Mouse (Mus musculus) embryonic facial prominence, embryonic 10.5 days (tissue): ENCODE data around the gene D930048N14Rik. TPM values are rescaled to one million over a fixed set of nuclear protein-coding genes. Genes with fewer than 3 reads are reported as not detected.

Source experiments
- DNase-seq: peaks from one replicate; pipeline ENCODE4 v3.0.0-alpha.2; 2017; ENCODE audit warnings: low spot score
- H3K27ac ChIP-seq: fragments of 300-500 bp; sonication (generic); replicated peaks from 2 replicates; pipeline ENCODE4 v1.5.1; 2016; ENCODE audit warnings: mild to moderate bottlenecking
- H3K27me3 ChIP-seq: fragments of 300-500 bp; sonication (generic); replicated peaks from 2 replicates; pipeline ENCODE4 v1.6.1; 2016; ENCODE audit warnings: low read depth, mild to moderate bottlenecking; ENCODE audit not compliant: poor library complexity, severe bottlenecking
- H3K36me3 ChIP-seq: fragments of 300-500 bp; sonication (generic); replicated peaks from 2 replicates; pipeline ENCODE4 v1.6.1; 2016; ENCODE audit warnings: mild to moderate bottlenecking, moderate library complexity
- H3K4me1 ChIP-seq: fragments of 300-500 bp; sonication (generic); 2 replicates; pipeline ENCODE4 v1.6.1; 2016
- H3K4me3 ChIP-seq: fragments of 300-500 bp; sonication (generic); 2 replicates; pipeline ENCODE4 v1.5.1; 2016; ENCODE audit warnings: mild to moderate bottlenecking, moderate library complexity
- H3K9me3 ChIP-seq: fragments of 300-500 bp; sonication (generic); 2 replicates; pipeline ENCODE4 v1.6.1; 2016; ENCODE audit warnings: mild to moderate bottlenecking
- WGBS: fragments of 180-500 bp; shearing (Covaris S2); methylation state at CpG from one replicate; pipeline ENCODE4 v1.1.7; 2016; 5-methylcytosine and 5-hydroxymethylcytosine counted together
- polyA plus RNA-seq: library from polyadenylated mRNA; unstranded; fragments of >200 nt; fragmentation: Nextera tagmentation; extraction: Ambion mirVana; gene quantifications from 2 replicates; pipeline ENCODE4 v1.2.1, GENCODE M21; 2016

D930048N14Rik gene
- polyA plus RNA-seq, 1 experiment from 2014 or later = 2.4 TPM

GRCm38 (mm10) chr11:51646751-51647667, 3.7 kb upstream of the D930048N14Rik start:
- DNase-seq = peak; percentile 36
- Histone ChIP-seq H3K27me3 (peaks cover 44% of the 10 kb centered on the region), H3K4me3 (peak overlapping the region; percentile 18; the same call in 1 of the 2 replicates), H3K27ac (peak overlapping the region; percentile 75), H3K9me3 (no peaks in the 10 kb centered on the region), H3K4me1 (peaks cover 70% of the 10 kb centered on the region), H3K36me3 (peaks cover 40% of the 10 kb centered on the region)
- 74% methylated on average over 15 of the region's 15 CpGs for WGBS

DNA sequence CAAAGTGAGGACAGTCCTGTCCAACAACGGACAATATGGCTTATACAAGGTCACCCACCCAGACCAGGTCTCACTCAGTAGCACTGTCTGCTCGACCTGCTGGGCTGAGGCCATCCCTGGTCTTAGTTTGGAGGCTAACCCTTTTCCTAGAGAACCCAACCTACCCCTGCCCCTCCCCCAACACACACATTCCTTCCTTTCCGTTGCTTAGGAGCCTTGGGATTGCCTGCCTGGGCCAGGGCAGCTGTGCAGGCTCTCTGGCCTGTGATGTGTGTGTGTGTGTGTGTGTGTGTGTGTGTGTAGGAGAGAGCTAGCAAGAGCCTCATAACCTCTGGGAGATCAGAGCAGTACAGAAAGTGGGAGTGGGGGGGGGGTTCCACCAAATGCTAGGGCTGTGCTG, 2.2 kb upstream of the D930048N14Rik start:
- peak; percentile 74 for DNase-seq
- Histone ChIP-seq H3K36me3 (peaks cover 25% of the 10 kb centered on the region), H3K4me3 (peak overlapping the region; percentile 76), H3K27me3 (peaks cover 48% of the 10 kb centered on the region), H3K9me3 (no peaks in the 10 kb centered on the region), H3K4me1 (peaks cover 67% of the 10 kb centered on the region), H3K27ac (peak overlapping the region; percentile 84)
- WGBS = 18% methylated on average over 3 of the region's 3 CpGs

DNA sequence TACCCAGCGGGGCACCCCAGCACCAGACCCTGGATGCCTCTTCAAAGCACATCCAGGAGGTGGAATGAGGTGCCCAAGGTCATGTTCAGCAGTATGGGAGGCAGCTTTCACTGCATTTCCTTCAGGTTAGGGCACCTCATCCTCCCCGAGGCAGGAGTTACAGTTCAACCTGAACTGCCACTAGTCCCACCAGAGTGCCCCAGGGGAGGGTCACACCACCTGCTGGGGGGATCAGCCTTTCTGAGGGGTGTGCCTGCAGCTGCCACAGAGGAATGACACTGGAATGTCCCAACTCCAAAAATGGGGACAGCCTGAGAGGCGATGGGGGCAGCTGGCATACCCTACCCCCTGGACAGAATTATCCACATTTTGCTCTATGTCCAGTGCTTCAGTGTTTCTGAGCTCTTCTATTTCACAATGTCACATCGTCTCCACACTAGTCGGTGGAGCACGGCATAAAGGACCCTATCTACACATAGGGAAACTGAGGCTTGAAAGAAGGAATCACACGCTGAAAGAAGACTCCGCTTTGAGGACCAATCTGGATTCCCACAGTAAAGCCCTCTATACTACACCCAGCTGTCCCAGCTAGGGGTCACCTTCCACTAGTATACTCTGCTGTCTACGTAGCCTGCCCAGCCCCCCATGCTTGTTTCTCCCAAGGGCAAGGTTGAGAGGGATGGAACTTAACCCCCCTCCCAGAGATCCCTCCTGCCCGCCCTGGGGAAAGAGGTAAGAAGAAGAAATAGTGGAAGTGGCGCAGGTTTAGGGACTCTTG, 1.5 kb upstream of the D930048N14Rik start:
- peak; percentile 21 for DNase-seq
- peaks cover 45% of the 10 kb centered on the region for H3K27me3 ChIP-seq
- H3K9me3 ChIP-seq = no peaks in the 10 kb centered on the region
- peak overlapping the region; percentile 84 for H3K27ac ChIP-seq
- H3K36me3 ChIP-seq = peaks cover 17% of the 10 kb centered on the region
- H3K4me1 ChIP-seq = peaks cover 59% of the 10 kb centered on the region
- peak overlapping the region; percentile 76 for H3K4me3 ChIP-seq
- WGBS = 27% methylated on average over 11 of the region's 11 CpGs

- H3K4me3 ChIP-seq = peak overlapping the region; percentile 76
- peaks cover 12% of the 10 kb centered on the region for H3K36me3 ChIP-seq
- WGBS = 3% methylated on average over 7 of the region's 7 CpGs
- peaks cover 59% of the 10 kb centered on the region for H3K4me1 ChIP-seq
- H3K27me3 ChIP-seq = peaks cover 40% of the 10 kb centered on the region
- DNase-seq = peak; percentile 36
- H3K9me3 ChIP-seq = no peaks in the 10 kb centered on the region
- H3K27ac ChIP-seq = peak overlapping the region; percentile 84
These were observed 910 bp upstream of the D930048N14Rik start for GRCm38 (mm10) chr11:51649889-51650199.

GRCm38 (mm10) chr11:51650261-51650660, 493 bp upstream of the D930048N14Rik start:
- peaks cover 58% of the 10 kb centered on the region for H3K4me1 ChIP-seq
- no peaks in the 10 kb centered on the region for H3K9me3 ChIP-seq
- peaks cover 40% of the 10 kb centered on the region for H3K27me3 ChIP-seq
- H3K27ac ChIP-seq = peak overlapping the region; percentile 84
- under 1% methylated on average over 30 of the region's 30 CpGs for WGBS
- H3K36me3 ChIP-seq = peaks cover 8% of the 10 kb centered on the region
- DNase-seq = no peak
- H3K4me3 ChIP-seq = peak overlapping the region; percentile 76

DNA sequence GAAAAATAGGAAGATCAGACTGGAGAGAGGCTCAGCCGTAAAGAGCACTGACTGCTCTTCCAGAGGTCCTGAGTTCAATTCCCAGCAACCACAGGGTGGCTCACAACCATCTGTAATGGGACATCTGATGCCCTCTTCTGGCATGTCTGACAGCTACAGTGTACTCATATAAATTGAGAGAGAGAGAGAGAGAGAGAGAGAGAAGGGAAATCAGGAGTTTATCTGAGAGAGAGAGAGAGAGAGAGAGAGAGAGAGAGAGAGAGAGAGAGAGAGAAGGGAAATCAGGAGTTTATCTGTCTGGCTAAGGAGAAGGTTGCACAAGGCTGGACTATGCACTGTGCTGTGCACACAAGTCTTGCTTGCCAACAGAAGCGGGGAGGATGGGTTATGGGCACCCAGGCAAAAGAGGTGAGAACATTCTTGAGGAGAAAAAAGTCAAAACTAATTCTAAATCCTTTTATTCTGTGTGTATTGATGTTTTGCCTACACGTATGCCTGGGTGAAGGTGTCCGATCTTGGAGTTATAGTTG, 2.2 kb downstream of the D930048N14Rik start:
- Histone ChIP-seq H3K4me3 (no peak overlapping the region), H3K4me1 (peaks cover 40% of the 10 kb centered on the region), H3K27me3 (peaks cover 40% of the 10 kb centered on the region), H3K9me3 (no peaks in the 10 kb centered on the region), H3K36me3 (no peaks in the 10 kb centered on the region), H3K27ac (no peak overlapping the region)
- WGBS = 89% methylated on average over 4 of the region's 4 CpGs
- DNase-seq = no peak

DNA sequence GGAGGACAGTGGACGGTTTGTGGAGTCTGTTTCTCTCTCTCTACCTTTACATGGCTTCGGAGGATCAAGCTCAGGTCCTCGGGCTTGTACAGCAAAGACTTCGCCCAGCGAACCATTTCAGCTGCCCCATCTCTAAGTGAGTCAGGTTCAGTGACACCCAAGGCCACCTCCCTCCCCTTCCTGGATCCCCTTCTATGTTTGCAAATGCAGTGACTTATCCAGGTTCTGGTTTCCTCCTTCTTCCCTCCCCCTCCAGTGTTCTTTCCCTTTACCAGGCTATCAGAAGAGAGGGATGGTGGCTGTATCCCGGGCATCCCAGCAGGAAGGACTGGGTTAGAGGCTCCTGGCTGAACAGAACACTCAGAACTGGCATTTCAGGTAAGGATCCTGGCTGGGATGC, 3.0 kb downstream of the D930048N14Rik start:
- Histone ChIP-seq H3K9me3 (no peaks in the 10 kb centered on the region), H3K27me3 (peaks cover 40% of the 10 kb centered on the region), H3K4me3 (no peak overlapping the region), H3K36me3 (no peaks in the 10 kb centered on the region), H3K4me1 (peaks cover 38% of the 10 kb centered on the region), H3K27ac (no peak overlapping the region)
- WGBS = 92% methylated on average over 6 of the region's 6 CpGs
- DNase-seq = no peak

- no peaks in the 10 kb centered on the region for H3K36me3 ChIP-seq
- H3K27ac ChIP-seq = no peak overlapping the region
- H3K4me3 ChIP-seq = no peak overlapping the region
- no peaks in the 10 kb centered on the region for H3K9me3 ChIP-seq
- H3K27me3 ChIP-seq = peaks cover 30% of the 10 kb centered on the region
- H3K4me1 ChIP-seq = peaks cover 33% of the 10 kb centered on the region
- no peak for DNase-seq
- 91% methylated on average over 3 of the region's 3 CpGs for WGBS
These were observed 4.1 kb downstream of the D930048N14Rik start for GRCm38 (mm10) chr11:51654891-51655290.

- no peaks in the 10 kb centered on the region for H3K9me3 ChIP-seq
- no peak overlapping the region for H3K4me3 ChIP-seq
- H3K4me1 ChIP-seq = peaks cover 20% of the 10 kb centered on the region
- H3K27me3 ChIP-seq = peaks cover 10% of the 10 kb centered on the region
- DNase-seq = no peak
- H3K36me3 ChIP-seq = no peaks in the 10 kb centered on the region
- H3K27ac ChIP-seq = 0 out of 2 replicates have a peak overlapping the region, but pooled peaks have one; percentile 11
- 71% methylated on average over 10 of the region's 10 CpGs for WGBS
These were observed 6.2 kb downstream of the D930048N14Rik start for GRCm38 (mm10) chr11:51656798-51657521.

DNA sequence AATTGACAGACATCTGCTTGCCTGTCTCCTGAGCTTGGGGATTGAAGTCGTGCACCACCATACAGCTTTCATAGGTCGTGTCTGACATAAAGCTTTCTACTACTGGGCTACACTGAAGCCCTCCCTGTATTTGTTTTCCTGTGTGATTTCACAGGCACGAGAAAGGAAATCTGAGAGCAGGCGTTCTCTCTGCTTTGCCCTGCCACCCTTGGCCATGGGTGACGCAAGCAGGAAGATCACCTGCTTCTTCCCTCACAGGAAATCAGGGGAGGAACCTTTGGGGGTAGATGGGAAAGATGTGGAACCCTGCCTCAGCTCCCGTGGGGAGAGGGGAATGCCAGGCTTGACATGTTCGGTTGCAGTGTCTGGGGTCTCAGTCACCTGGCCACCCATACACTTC, 7.5 kb downstream of the D930048N14Rik start:
- no peaks in the 10 kb centered on the region for H3K36me3 ChIP-seq
- no peak for DNase-seq
- H3K9me3 ChIP-seq = no peaks in the 10 kb centered on the region
- no peaks in the 10 kb centered on the region for H3K27me3 ChIP-seq
- H3K4me1 ChIP-seq = peaks cover 20% of the 10 kb centered on the region
- H3K4me3 ChIP-seq = no peak overlapping the region
- 67% methylated on average over 7 of the region's 7 CpGs for WGBS
- H3K27ac ChIP-seq = no peak overlapping the region

- no peak for DNase-seq
- H3K27me3 ChIP-seq = no peaks in the 10 kb centered on the region
- H3K36me3 ChIP-seq = no peaks in the 10 kb centered on the region
These were observed 8.0 kb downstream of the D930048N14Rik start for GRCm38 (mm10) chr11:51658705-51659104.

DNA sequence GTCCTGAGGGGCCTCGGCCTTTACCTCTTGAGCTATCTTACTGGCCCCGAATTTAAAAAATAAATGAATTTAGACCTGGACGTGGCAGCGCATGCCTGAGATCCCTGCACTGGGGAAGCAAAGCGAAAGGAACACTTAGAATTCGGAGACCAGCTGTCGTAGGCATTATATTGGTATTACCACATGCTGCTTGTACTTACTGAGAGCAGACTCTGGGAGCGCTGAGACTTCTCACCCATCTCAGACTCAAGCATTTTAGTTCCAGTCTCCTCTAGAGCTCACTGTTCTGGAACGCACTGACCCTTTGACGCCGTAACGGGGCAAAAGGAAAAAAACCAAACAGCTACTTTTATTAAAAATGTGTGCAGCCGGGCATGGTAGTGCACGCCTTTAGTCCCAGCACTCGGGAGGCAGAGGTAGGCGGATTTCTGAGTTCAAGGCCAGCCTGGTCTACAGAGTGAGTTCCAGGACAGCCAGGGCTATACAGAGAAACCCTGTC, 11.2 kb downstream of the D930048N14Rik start:
- Histone ChIP-seq H3K9me3 (no peaks in the 10 kb centered on the region), H3K27ac (no peak overlapping the region), H3K36me3 (no peaks in the 10 kb centered on the region), H3K4me3 (no peak overlapping the region), H3K4me1 (peaks cover 17% of the 10 kb centered on the region), H3K27me3 (no peaks in the 10 kb centered on the region)
- WGBS = 86% methylated on average over 16 of the region's 16 CpGs
- DNase-seq = no peak

More at GRCm38 (mm10) chr11:51658705-51659104, 8.0 kb downstream of the D930048N14Rik start:
- Histone ChIP-seq H3K27ac (no peak overlapping the region), H3K4me3 (no peak overlapping the region), H3K9me3 (no peaks in the 10 kb centered on the region), H3K4me1 (peaks cover 20% of the 10 kb centered on the region)
- 79% methylated on average over 6 of the region's 6 CpGs for WGBS
